Mouse (Mus musculus) thymus, postnatal 14 days (tissue): ENCODE measurements around the gene Abl2.

ENCODE experiments used
- DNase-seq: peaks from one replicate; pipeline ENCODE4 v3.0.0; 2021

The Abl2 gene

GRCm38 (mm10) chr1:156585512-156585911, 26.9 kb downstream of the Abl2 start:
- DNase-seq, result no peak

DNA sequence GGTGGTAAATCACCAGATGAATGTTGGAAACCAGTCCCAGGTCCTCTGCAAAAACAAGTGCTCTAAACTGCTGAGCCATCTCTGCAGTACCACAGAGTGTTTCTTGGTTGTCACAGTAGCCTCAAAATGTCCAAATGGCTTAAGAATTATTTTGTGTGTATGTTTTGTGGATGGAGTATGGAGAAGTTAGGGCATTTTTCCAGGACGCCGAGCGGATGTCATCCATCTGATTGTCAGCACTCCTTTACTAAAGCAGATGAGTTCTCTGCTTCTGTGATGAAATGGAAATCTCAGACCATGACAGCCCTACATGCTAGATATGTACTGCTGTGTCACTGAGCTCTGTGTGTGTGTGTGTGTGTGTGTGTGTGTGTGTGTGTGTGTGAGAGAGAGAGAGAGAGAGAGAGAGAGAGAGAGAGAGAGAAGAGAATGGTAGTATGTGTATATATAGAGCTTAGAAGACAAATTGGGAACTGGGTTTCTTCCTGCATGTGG, 31.3 kb downstream of the Abl2 start:
- no peak for DNase-seq

- no peak for DNase-seq
Observed at GRCm38 (mm10) chr1:156590357-156590756, 31.8 kb downstream of the Abl2 start.

- DNase-seq, result no peak
Observed at GRCm38 (mm10) chr1:156593267-156593666, 34.7 kb downstream of the Abl2 start.

DNA sequence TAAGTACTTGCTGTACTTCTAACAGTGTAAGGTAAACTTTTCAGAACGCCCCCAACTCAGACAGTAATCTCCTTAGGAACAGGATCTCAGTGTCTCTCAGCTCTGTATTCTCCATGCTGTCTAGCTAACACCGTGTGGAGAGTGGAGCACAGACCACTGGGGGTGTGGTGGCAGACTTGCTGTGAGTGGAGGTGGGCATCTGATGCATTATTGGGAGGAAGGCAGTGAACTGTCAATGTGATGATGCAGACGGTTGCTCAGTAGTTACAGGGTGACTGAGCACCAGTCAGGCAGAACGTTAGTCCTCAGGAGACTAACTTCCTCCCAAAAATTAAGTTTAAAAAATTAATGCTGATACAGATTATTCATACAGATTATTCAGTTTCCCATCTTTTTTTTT, 38.5 kb downstream of the Abl2 start:
- DNase-seq, result no peak

- DNase-seq, result no peak
Observed at GRCm38 (mm10) chr1:156602545-156602944, 44.0 kb downstream of the Abl2 start.

DNA sequence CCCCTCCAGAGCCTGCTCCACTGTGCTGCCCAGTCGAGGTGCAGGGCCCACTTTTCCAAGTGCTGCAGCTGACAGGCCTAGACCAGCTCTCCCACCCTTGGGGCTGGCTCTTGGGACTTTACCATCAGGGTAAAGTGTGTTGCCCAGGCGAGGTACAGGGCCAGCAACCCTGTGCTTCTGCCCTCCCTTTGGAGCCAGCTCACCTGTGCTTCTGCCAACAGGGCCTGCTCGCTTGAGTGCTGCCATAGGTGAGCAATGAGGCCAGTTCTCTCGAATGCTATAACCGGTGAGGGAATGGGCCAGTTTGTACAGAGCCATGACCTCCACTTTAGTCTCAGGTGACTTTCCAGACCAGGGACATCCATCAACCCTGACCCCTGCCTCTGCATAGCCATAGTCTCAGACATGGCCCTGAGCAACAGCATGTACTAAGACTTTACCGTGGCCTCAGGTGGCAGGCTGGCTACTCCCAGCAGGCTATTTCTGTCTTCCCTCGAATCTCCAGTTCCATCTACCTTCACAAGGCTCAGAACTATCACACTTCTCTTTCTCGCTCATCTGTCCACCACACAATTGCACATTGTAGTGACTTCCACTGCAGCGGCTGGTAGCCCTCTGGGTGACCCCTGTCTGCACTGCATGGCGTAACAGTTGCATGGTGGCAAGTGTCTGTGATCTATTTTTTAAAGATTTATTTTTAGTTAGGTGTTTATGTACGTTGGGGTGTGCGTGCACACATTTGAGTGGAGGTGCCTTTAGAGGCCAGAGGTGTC, 46.7 kb downstream of the Abl2 start:
- DNase-seq, result no peak

DNA sequence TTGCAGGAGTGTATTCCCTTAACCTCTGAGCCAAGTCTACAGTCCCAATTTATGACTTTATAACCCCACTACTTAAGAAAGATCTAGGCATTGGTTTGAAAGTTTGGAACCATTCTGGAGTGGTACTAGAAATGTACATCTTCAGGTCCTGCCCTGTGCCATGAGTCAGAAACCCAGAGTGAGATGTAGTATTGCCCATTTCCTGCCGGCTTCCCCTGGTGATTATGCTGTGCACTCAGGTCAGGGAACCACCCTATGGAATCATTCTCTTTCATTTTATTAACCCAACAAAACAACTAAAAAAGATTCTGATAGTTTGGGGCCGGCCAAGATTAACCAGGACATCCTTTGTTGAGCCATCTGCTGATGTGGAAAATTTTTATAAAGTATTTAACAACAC, 47.4 kb downstream of the Abl2 start:
- no peak for DNase-seq

DNA sequence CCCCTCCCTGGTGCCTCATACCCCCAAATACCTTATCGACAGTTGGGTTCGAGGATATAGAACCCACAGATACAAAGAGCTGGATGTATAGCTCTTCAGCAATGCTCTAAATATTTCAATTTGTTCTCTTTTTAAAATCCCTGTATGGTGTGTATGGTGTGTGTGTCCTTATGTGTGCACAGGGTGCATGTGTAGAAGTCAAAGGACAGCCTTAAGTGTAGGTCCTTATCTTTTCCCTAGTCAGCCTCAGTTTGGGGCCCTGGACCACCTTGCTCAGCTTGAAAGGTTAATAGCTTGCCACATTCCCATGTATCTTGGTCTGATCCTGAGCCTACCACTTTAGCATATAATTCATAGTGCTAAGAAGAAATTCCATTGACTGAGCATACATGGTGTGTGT, 49.9 kb downstream of the Abl2 start:
- no peak for DNase-seq

GRCm38 (mm10) chr1:156610257-156610656, 51.7 kb downstream of the Abl2 start:
- no peak for DNase-seq

DNA sequence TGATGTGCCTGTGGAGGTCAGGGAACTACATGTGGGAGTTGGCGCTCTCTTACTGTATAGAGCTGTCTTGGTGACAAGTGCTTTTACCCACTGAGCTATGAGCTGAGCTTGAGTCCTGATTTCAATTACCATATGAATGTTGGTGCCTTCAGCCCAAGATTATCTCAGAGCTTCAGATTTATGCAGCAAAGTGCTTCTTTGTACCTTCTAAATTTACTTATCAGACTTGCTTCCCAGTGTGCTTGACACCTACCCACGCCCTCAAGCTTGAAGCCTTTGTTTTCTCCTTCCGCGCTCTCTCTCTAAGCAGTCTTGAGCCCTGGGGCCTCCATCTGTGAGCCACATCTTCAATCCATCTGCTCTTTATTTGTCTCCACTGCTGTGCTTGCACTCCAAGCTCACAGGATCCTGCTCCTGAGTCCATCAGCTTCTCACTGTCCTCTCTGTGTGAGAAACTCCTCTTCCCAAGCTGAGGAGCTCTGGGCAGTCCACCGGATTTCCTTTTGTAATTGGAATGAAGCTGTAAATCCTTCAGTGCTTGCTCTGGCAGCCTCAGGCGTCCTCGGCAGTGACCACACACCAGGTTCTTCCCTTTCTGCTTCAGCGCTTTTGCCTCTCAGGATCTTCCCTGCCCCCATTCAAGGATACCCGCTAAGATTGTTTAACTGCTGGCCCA, 55.4 kb downstream of the Abl2 start:
- DNase-seq, result no peak

DNA sequence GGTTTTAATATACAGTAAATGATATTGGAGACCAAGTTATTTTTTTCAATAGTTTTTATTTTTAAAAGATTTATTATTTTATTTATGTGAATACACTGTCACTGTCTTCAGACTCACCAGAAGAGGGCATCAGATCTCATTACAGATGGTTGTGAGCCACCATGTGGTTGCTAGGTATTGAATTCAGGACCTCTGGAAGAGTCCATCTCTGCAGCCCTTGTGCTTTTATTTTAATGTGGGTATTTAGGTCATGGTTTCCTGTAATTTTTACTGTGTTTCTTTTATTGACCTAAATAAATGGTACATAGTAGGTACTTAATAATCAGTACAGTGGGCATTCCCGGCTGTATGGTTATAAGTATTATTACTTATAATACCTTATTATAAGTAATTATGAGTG, 56.1 kb downstream of the Abl2 start:
- DNase-seq, result no peak

GRCm38 (mm10) chr1:156615381-156616133, 57.0 kb downstream of the Abl2 start:
- peak; percentile 78 for DNase-seq

DNA sequence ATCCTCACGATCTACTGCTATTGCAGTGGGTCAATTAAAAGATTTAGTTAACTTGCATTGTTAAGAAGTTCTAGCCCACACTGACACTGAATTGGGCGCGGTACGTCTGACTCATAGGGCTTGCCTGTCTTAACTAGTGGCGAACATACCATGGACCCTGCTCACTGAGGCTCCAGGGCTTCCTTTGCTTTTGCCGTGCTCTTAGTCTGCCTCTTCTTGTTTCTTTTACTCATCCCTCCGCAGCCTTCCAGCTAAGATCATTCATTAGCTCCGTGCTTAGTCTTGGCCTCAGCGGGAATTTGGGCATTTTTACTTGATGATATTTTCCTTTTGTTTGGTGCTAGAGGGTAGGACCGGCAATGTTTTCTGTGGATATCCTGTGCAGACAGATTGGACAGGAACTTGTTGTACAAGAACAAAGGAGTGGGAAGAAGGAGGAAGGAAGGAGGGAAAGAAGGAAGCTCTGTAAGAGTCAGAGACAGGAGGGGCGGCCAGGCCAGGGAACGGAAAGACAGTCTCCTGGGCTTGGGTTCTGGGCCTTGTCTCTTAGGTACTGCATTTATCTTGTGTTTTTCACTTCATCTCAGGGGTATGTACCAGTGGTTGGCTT, 58.5 kb downstream of the Abl2 start:
- DNase-seq, result no peak

DNA sequence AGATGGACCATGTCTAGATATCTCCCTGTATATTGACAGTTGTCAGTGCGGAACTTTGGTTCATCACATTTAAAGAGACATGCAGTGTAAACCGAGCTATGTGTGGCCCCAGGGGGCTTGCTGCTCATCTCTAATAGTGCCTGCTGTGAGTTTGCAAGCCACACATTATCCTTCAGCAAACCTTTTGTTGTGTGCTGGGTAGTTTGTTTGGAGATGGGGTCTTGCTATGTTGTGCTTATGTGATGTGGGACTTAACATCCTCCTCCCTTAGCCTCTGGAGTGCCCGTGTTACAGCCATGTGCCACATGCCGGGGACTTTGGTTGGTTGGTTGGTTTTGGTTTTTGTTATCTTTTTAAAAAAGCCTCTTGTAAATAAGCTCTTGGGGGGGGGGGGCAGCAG, 59.2 kb downstream of the Abl2 start:
- no peak for DNase-seq

- no peak for DNase-seq
Observed at GRCm38 (mm10) chr1:156620292-156620909, 61.8 kb downstream of the Abl2 start.

DNA sequence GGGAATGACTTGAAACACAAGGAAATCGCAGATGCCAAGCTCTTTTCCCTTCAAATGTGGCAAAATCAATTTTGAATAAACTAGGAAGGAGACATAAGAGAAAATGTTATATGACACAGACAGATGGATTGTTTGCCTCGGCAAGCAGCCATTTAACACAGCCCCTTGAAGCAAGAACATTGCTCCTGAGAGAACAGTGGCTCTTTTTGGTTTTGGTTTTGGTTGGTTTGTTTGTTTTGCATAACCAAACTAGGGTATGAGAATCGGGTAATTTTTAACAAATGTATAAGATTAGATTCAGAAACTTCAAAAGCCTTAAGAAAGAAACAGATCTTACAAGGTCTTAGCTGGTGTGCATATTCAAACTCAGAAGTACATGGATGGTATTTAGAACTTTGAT, 62.4 kb downstream of the Abl2 start:
- no peak for DNase-seq

DNA sequence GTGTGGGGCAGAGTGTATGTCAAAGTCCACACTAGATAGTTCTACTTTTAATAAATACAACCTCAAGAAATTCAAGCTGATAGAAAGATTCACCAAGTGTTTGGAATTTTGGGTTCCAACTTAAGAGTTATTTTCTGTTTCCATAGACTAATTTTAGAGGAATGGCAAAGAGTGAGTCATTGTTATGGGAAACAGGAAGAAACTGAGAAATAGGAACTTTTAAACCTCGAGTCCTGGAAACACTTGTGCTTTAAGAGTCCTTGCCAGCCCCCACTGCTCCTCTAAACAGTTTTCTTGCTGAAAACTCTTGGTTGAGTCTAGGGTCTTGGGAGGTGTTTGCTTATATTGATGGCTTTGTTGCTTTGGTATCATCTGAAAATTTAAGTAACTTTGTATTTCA, 65.6 kb downstream of the Abl2 start:
- DNase-seq, result no peak

DNA sequence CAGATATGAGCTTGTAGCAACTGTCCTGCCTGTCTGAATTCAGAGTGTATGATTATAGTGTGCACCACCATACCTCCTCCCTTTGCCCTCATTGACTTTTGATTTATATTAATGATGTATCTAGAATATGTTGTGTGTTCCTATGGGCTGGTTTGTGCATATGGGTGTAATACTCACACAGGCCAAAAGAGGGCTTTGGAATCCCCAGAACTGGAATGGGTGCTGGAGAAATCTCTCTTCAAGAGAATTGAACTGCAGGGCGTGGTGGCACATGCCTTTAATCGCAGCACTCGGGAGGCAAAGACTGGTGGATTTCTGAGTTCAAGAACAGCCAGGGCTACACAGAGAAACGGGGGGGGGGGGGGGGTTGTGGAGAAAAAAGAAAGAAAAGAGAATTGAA, 68.1 kb downstream of the Abl2 start:
- peak; percentile 23 for DNase-seq

DNA sequence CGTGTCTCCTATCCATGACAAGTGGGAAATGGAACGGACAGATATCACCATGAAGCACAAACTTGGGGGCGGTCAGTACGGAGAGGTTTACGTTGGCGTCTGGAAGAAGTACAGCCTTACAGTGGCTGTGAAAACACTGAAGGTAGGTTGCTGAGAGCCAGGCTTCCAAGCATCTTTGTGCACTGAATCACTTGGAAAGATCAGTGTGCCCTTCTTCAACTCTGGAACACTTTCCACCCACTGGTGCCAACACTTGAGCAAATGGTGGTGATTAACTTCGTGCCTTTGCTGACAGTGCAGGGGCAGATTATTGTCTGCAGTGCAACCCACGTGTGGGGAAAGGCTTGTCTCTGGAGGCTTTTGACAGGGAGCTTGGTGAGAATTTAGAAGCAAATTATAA, 71.4 kb downstream of the Abl2 start:
- no peak for DNase-seq

GRCm38 (mm10) chr1:156630965-156631364, 72.4 kb downstream of the Abl2 start:
- DNase-seq, result peak; percentile 49

GRCm38 (mm10) chr1:156633095-156633494, 74.5 kb downstream of the Abl2 start:
- peak; percentile 47 for DNase-seq

DNA sequence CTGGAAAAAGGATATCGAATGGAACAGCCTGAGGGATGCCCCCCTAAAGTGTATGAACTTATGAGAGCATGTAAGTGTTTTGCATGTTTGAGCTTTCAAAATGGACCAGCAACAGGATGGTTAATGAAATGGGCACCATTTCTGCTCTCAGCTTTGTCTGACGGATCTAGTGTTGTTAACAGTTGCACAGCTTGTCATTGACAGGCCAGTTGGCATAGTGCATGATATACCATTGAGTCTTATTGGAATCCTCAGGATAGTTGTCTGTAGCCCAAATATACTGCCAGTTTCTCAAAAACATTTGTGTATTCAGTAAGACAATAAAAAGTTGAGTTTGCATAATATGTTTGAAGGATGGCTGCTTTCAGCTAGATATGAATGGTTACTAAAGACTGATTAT, 76.6 kb downstream of the Abl2 start:
- no peak for DNase-seq
